Mouse (Mus musculus) ZHBTc4 (cell line): ENCODE data around the gene Olfr616.
"Not testable (repeated sequence)": the region's sequence is repeated elsewhere in the genome, so short reads cannot be mapped to it uniquely, and the experiment has no call there.

Experiments
- DNase-seq: peaks from one replicate; pipeline ENCODE4 v3.0.0-alpha.2; 2011; ENCODE audit warnings: low read depth, low spot score

The Olfr616 gene

DNA sequence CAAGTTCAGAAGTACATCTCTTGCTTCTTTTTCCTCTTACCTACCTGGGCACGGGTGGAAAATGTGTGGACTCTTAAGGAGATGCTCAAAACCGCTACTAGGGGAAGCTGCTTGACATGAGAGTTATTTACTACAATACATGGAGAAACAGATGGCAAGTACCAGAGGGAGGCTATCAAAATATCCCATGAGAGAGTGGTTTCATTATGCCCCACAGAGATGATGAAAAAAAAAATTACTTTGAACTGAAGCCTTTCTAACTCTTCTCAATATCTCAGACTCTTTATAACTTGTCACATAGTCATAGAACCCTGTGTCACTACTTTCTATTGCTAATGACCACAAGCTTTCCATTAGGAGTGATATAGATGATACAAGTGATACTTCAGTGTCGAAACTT, at the start of gene Olfr616:
Gene Olfr616, minus strand, starts transcription at position 101 of the 400 bp plus-strand sequence.
- no peak for DNase-seq

GRCm38 (mm10) chr7:103612434-103612833, 43.5 kb upstream of the Olfr616 start, which contains the start of gene Olfr620:
TSS of gene Olfr620 (minus strand) at chr7:103612534.
- DNase-seq = no peak

- no peak for DNase-seq
Measured at GRCm38 (mm10) chr7:103607425-103607824, 38.5 kb upstream of the Olfr616 start.

DNA sequence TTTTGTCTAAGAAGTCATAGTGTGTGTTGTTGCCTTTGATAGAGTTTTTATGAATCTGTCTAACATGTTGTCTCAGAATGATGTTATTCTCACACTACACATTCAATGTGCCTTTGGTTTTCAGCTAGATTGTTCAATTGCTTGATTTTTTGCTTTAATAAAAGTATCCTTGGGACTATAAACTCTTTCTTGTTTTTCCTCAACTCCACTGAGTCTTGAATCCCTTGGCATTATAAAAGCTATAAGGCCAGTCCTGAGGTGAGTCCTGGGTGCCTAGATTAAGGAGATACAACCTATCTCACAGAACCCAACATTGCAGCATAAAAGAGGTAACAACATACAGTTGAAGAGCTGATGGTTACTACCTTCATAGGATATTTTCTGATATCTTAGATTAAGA, 31.3 kb upstream of the Olfr616 start, which contains the start of gene Olfr619:
Gene Olfr619, plus strand, starts transcription at position 301 of the 400 bp plus-strand sequence.
- no peak for DNase-seq

DNA sequence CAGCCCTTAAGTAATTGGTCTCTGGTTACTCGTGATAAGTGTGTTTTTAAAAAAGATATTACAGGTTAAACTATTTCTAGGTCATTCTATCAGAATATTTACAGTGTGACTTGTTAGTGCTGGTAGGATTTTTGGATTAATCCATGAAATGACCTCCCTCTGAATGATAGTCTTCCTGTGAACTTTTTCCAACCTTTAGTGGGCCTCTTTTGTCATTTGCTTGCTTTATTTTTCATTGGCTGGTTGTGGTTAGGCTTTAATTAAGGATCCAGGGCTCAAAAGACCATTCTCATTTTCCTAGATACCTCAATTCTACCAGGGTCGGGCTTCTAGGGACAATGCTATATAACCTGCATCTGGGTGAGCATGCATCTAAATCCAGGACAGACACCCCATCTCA, 20.9 kb upstream of the Olfr616 start, which contains the start of gene Olfr618:
Gene Olfr618, plus strand, starts transcription at position 301 of the 400 bp plus-strand sequence.
- DNase-seq = no peak

DNA sequence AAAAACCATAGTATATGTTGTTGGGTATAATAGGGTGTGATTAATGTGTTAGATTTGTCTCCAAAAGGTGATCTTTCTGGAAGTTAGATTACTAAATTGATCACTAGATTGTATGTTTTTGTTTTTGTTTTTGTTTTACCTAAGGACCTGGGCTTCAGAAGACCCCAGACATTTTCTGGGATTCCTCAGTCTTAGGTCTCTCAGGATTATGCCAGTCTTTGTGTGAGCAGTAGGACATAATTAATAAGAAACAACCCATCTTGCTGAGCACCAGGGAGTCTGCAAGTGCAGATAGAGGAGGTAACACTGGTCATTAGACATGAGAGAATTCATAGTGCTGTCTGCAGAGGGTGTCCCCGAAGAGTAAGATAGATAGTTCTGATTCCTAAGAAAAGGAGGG, 3.8 kb upstream of the Olfr616 start, which contains the start of gene Olfr617:
Gene Olfr617, plus strand, starts transcription at position 301 of the 400 bp plus-strand sequence.
- DNase-seq = no peak

DNA sequence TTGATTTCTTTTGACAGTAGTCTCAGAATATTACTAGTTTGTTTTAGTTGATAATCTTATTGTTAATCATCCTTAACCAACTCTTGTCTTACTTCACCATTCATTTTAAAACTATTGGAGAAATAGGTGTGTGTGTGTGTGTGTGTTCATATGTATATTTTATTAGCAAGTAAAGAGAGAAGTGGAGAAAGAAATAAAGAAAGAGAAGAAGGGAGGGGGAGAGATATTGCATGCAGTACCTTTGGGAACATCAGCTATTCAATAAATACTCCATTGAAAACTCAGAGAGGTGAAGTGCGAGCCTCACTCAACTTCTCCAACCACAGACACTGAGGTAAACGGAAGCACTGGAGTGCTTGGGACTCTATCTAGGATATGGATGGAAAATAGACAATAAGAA, 13.2 kb downstream of the Olfr616 start, which contains the start of gene Olfr615:
Gene Olfr615, plus strand, starts transcription at position 301 of the 400 bp plus-strand sequence.
- no peak for DNase-seq

DNA sequence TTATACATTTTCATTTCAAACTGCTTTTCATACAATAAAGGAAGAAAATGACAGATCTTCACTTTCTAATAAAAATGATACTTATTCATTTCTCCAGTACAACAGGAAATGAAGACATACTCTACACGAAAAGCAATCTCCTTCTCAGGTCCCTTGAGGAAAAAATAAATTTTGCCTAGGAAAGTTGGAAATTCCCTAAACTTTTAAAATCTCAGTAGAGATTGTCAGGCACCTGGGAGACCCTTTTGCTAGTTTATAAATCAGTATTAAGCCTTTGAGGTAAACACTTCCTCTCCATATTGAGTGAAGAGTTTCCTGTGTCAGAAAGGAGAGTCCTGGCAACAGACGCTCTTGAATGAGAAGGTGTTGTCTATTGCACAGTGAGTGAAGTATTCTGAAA, 21.2 kb downstream of the Olfr616 start, which contains the start of gene Olfr613:
Gene Olfr613, plus strand, starts transcription at position 301 of the 400 bp plus-strand sequence.
- DNase-seq = no peak

DNA sequence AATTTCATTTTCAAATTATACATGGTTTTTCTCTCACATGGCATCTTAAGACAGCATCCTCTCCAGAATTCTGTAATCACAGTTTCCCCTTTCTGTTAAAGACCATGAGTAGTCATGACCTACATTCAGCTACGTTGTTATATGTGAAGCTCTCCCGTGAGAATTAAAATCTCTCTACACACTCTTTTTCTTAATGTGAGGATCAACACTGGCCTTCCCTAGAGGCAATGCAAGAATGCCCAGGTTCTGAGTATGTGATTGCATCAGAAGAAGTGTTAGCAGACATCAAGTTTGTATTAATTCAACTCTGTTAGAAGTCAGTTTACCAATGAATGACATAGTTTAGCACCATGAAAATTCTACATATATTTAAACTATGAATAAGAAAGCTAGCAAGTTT, 26.3 kb downstream of the Olfr616 start, which contains the start of gene Olfr612:
Gene Olfr612, minus strand, starts transcription at position 101 of the 400 bp plus-strand sequence.
- DNase-seq = not testable (repeated sequence)

- DNase-seq = not testable (repeated sequence)
Measured at GRCm38 (mm10) chr7:103520746-103521145, 48.2 kb downstream of the Olfr616 start, which contains the start of gene Olfr611. TSS of gene Olfr611 (minus strand) at chr7:103520846.
